Comparison of ENCODE assay signal across 8 mouse cellular contexts in genomic region chr10:76964436-76964835, GRCm38 (mm10). TPM values are rescaled to one million over a fixed set of nuclear protein-coding genes. Genes with fewer than 3 reads are reported as not detected.
DNase-seq lines count a peak whose midpoint lies in the region; ATAC-seq lines count a peak whose summit lies in the region.

No protein-coding gene starts in this region.

- no peaks in the 10 kb centered on the region for H3K27me3 ChIP-seq in embryonic facial prominence, embryonic 12.5 days
- no peaks in the 10 kb centered on the region for H3K27me3 ChIP-seq in intestine, embryonic 15.5 days (replicated peaks)

- ATAC-seq in embryonic facial prominence, embryonic 12.5 days (ENCODE audit: insufficient number of reproducible peaks, insufficient read depth, low FRiP score, low TSS enrichment) = no peak
- no peak for ATAC-seq in intestine, embryonic 15.5 days
- ATAC-seq in megakaryocyte, adult 5-6 weeks (ENCODE audit: poor library complexity, severe bottlenecking) = no peak

- H3K4me1 ChIP-seq in embryonic facial prominence, embryonic 12.5 days = peaks cover 37% of the 10 kb centered on the region
- peaks cover 27% of the 10 kb centered on the region for H3K4me1 ChIP-seq in intestine, embryonic 15.5 days (replicated peaks)

- H3K9ac ChIP-seq in embryonic facial prominence, embryonic 12.5 days = 0 out of 2 replicates have a peak overlapping the region, but pooled peaks have one; percentile 2
- no peak overlapping the region for H3K9ac ChIP-seq in intestine, embryonic 15.5 days

- intact Hi-C loops in left cerebral cortex, postnatal 36 days (cut with DNase I) = loop anchor here (2.0 to 5.0 kb wide), 3 partner anchors 68 to 127 kb away; partner anchors contain the start of gene Slc19a1
- intact Hi-C loops in gastrocnemius, postnatal 14 days (cut with DNase I; ENCODE audit: low total_unique reads) = no loop called here

- no peaks in the 10 kb centered on the region for H3K9me3 ChIP-seq in embryonic facial prominence, embryonic 12.5 days
- H3K9me3 ChIP-seq in intestine, embryonic 15.5 days = no peaks in the 10 kb centered on the region

- DNase-seq in adrenal gland, postnatal 25 days = peak; percentile 16
- DNase-seq in lung, postnatal 36 days = peak; percentile 32
- DNase-seq in left cerebral cortex, postnatal 36 days (ENCODE audit: low spot score in 2 of 2) = no peak
- DNase-seq in cerebellum, adult 8-10 months = no peak
- no peak for DNase-seq in gastrocnemius, postnatal 14 days

- H3K4me2 ChIP-seq in embryonic facial prominence, embryonic 12.5 days (replicated peaks) = no peak overlapping the region
- H3K4me2 ChIP-seq in intestine, embryonic 15.5 days (replicated peaks) = 0 out of 2 replicates have a peak overlapping the region, but pooled peaks have one; percentile 9

- H3K27ac ChIP-seq in embryonic facial prominence, embryonic 12.5 days = peak overlapping the region; percentile 33; the same call in 1 of the 2 replicates
- peak overlapping the region; percentile 27; the same call in 1 of the 2 replicates for H3K27ac ChIP-seq in intestine, embryonic 15.5 days

- no peak overlapping the region for H3K4me3 ChIP-seq in embryonic facial prominence, embryonic 12.5 days
- H3K4me3 ChIP-seq in intestine, embryonic 15.5 days (replicated peaks) = no peak overlapping the region

- 12% methylated on average over 6 of the region's 6 CpGs for WGBS in embryonic facial prominence, embryonic 12.5 days
- 20% methylated on average over 6 of the region's 6 CpGs for WGBS in intestine, embryonic 15.5 days

- no peaks in the 10 kb centered on the region for H3K36me3 ChIP-seq in embryonic facial prominence, embryonic 12.5 days
- H3K36me3 ChIP-seq in intestine, embryonic 15.5 days = no peaks in the 10 kb centered on the region

RNA-seq across cellular contexts. Expression of gene Pcbp3, which starts 2.7 kb away (rescaled TPM):
- 27.3 and 31.6 TPM in 2 replicates for total RNA-seq in adrenal gland, postnatal 25 days (2021)
- 52.5 and 53.1 TPM in 2 replicates for polyA plus RNA-seq in embryonic facial prominence, embryonic 12.5 days (2016; fragmentation: Nextera tagmentation; extraction: Ambion mirVana)
- polyA plus RNA-seq in intestine, embryonic 15.5 days (2015; fragmentation: Nextera tagmentation; extraction: Ambion mirVana) = 43.5 and 44.1 TPM in 2 replicates
- total RNA-seq in megakaryocyte, adult 5-6 weeks (2015) = 4.4 and 5.7 TPM in 2 replicates
- total RNA-seq in megakaryocyte, adult 5-6 weeks (2017) = 4.7 and 6.2 TPM in 2 replicates
- total RNA-seq in left cerebral cortex, postnatal 36 days (2021) = 10 to 100 TPM; 67.5 to 68.4 TPM
- total RNA-seq in gastrocnemius, postnatal 14 days (2021) = 1 to 10 TPM; 3.7 to 5.1 TPM

Comparison
In these comparisons a context has a peak if more than half of its experiments do, and no peak if none do; other contexts are left out.
1. DNase-seq: peak in adrenal gland, postnatal 25 days (single experiment) and lung, postnatal 36 days (single experiment); none in left cerebral cortex, postnatal 36 days (0 of 2), cerebellum, adult 8-10 months (single experiment) and gastrocnemius, postnatal 14 days (single experiment).